20 mouse cellular contexts compared by ENCODE assay signal in genomic region chr5:122743880-122744422, GRCm38 (mm10). TPM values are rescaled to one million over a fixed set of nuclear protein-coding genes. Genes with fewer than 3 reads are reported as not detected.
DNase-seq lines count a peak whose midpoint lies in the region; ATAC-seq and TF ChIP-seq lines count a peak whose summit lies in the region.
"Had no signal": no experiment of that assay in that cellular context is flagged by ENCODE, and none has a peak within 500 bp of the region (broad histone marks: within the 10 kb centered on the region; RNA-seq: fewer than 3 reads in every experiment).

No protein-coding gene starts in this region.

- peaks cover 26% of the 10 kb centered on the region for H3K36me3 ChIP-seq in kidney, embryonic 16.5 days (ENCODE audit: insufficient read depth, low read length)
- H3K36me3 ChIP-seq in CH12.LX (replicated peaks in 1 of 2; ENCODE audit: control insufficient read depth in 1 of 2, insufficient read depth in 1 of 2, low read length in 1 of 2) = peaks cover 23 to 82% of the 10 kb centered on the region in 2 experiments
- H3K36me3 ChIP-seq in ES-E14 (ENCODE audit: control insufficient read depth, insufficient read depth, low read length, poor library complexity, severe bottlenecking) = peaks cover 11% of the 10 kb centered on the region
- H3K36me3 ChIP-seq in lung, postnatal 0 days (ENCODE audit: insufficient read depth, low read length) = peaks cover 12% of the 10 kb centered on the region; the same call in 1 of the 2 replicates

- no peak overlapping the region for H3K9ac ChIP-seq in kidney, embryonic 16.5 days (replicated peaks; ENCODE audit: low read length)
- H3K9ac ChIP-seq in CH12.LX (ENCODE audit: insufficient read depth, low read depth) = no peak overlapping the region
- H3K9ac ChIP-seq in ES-E14 (ENCODE audit: insufficient read depth, low read depth, low read length, poor library complexity, severe bottlenecking) = no peak overlapping the region; the same call in 1 of the 2 replicates
- no peak overlapping the region for H3K9ac ChIP-seq in lung, postnatal 0 days (replicated peaks; ENCODE audit: low read depth)
- H3K9ac ChIP-seq: embryonic facial prominence, embryonic 12.5 days; forebrain, embryonic 15.5 days; hindbrain, embryonic 13.5 days had no signal

- no peak for DNase-seq in kidney, adult 8-10 months
- DNase-seq in CH12.LX (ENCODE audit: extremely low read depth) (no peak), ES-E14 (ENCODE audit: low read depth, low spot score) (no peak)
- peak; percentile 56 for DNase-seq in lung, postnatal 0 days (ENCODE audit: low spot score)
- DNase-seq in spleen, postnatal 4 days (ENCODE audit: low spot score in 2 of 2) = no peak
- DNase-seq in left cerebral cortex, postnatal 25 days (ENCODE audit: low spot score in 2 of 2) = no peak
- no peak for DNase-seq in yolk sac, embryonic 10.5 days (ENCODE audit: low spot score)
- DNase-seq: adrenal gland, adult 8-10 months; adrenal gland, postnatal 36 days; cerebellum, adult 2 months; cerebellum, postnatal 10 days; gastrocnemius, postnatal 36 days; heart, adult 18-20 months; heart, postnatal 10 days had no signal

- H3K27me3 ChIP-seq in kidney, embryonic 16.5 days (ENCODE audit: insufficient read depth, low read length) = no peaks in the 10 kb centered on the region
- H3K27me3 ChIP-seq in CH12.LX (replicated peaks) = no peaks in the 10 kb centered on the region
- H3K27me3 ChIP-seq in lung, postnatal 0 days (replicated peaks; ENCODE audit: insufficient read depth, low read length) = no peaks in the 10 kb centered on the region
- H3K27me3 ChIP-seq: embryonic facial prominence, embryonic 12.5 days; forebrain, embryonic 15.5 days; hindbrain, embryonic 13.5 days had no signal

- no peak for TF ChIP-seq POLR2A in CH12.LX (IDR thresholded peaks at IDR 0.05; ENCODE audit: low read depth, low read length)

- TF ChIP-seq EP300 in CH12.LX (IDR thresholded peaks at IDR 0.05; ENCODE audit: low read length) = no peak
- no peak for TF ChIP-seq EP300 in lung, postnatal 0 days (IDR thresholded peaks at IDR 0.05)

- no peak overlapping the region for H3K4me2 ChIP-seq in kidney, embryonic 16.5 days (replicated peaks; ENCODE audit: low read depth, low read length)
- no peak overlapping the region for H3K4me2 ChIP-seq in CH12.LX (ENCODE audit: insufficient read depth, low read depth, poor library complexity, severe bottlenecking)
- no peak overlapping the region for H3K4me2 ChIP-seq in lung, postnatal 0 days (replicated peaks; ENCODE audit: low read depth, low read length)
- H3K4me2 ChIP-seq: embryonic facial prominence, embryonic 12.5 days; forebrain, embryonic 15.5 days; hindbrain, embryonic 13.5 days had no signal

- no peak for TF ChIP-seq CTCF in CH12.LX (conservative IDR thresholded peaks at IDR 0.05 in 1 of 2, IDR thresholded peaks at IDR 0.05 in 1 of 2; ENCODE audit: low read depth in 2 of 2, low read length in 2 of 2)
- TF ChIP-seq CTCF in lung, postnatal 0 days (IDR thresholded peaks at IDR 0.05) = no peak

- no peaks in the 10 kb centered on the region for H3K79me2 ChIP-seq in CH12.LX (replicated peaks; ENCODE audit: control insufficient read depth, extremely low read depth, insufficient read depth, poor library complexity, severe bottlenecking)

- 0 out of 2 replicates have a peak, but pooled peaks have one; percentile 39 for ATAC-seq in kidney, embryonic 16.5 days (ENCODE audit: low FRiP score, low TSS enrichment)
- peak; percentile 40 for ATAC-seq in lung, postnatal 0 days
- ATAC-seq: forebrain, embryonic 15.5 days; hindbrain, postnatal 0 days had no signal

- no peak for TF ChIP-seq RAD21 in CH12.LX (IDR thresholded peaks at IDR 0.05; ENCODE audit: low read depth, low read length)

- no peak overlapping the region for H3K27ac ChIP-seq in kidney, embryonic 16.5 days (ENCODE audit: low read length)
- no peak overlapping the region for H3K27ac ChIP-seq in CH12.LX (ENCODE audit: insufficient read depth, low read depth)
- no peak overlapping the region for H3K27ac ChIP-seq in ES-E14 (ENCODE audit: insufficient read depth, low read depth, low read length, poor library complexity, severe bottlenecking)
- no peak overlapping the region for H3K27ac ChIP-seq in lung, postnatal 0 days (ENCODE audit: low read length)
- H3K27ac ChIP-seq: embryonic facial prominence, embryonic 12.5 days; forebrain, embryonic 15.5 days; heart, embryonic 10.5 days; hindbrain, embryonic 13.5 days; hindbrain, postnatal 0 days had no signal

- H3K9me3 ChIP-seq in kidney, embryonic 16.5 days (ENCODE audit: low read length) = no peaks in the 10 kb centered on the region
- no peaks in the 10 kb centered on the region for H3K9me3 ChIP-seq in CH12.LX (replicated peaks; ENCODE audit: low read length)
- no peaks in the 10 kb centered on the region for H3K9me3 ChIP-seq in ES-E14 (ENCODE audit: control insufficient read depth, insufficient read depth, low read depth, low read length)
- no peaks in the 10 kb centered on the region for H3K9me3 ChIP-seq in lung, postnatal 0 days (ENCODE audit: low read length)
- H3K9me3 ChIP-seq: embryonic facial prominence, embryonic 12.5 days; forebrain, embryonic 15.5 days; heart, embryonic 10.5 days; hindbrain, embryonic 13.5 days had no signal

- intact Hi-C loops in left cerebral cortex, postnatal 25 days (cut with DNase I) = no loop called here

- H3K4me3 ChIP-seq in kidney, embryonic 16.5 days (ENCODE audit: low read length) = no peak overlapping the region
- no peak overlapping the region for H3K4me3 ChIP-seq in CH12.LX (replicated peaks in 1 of 3; ENCODE audit: low read depth in 2 of 3, low read length in 2 of 3, poor library complexity in 1 of 3)
- H3K4me3 ChIP-seq in ES-E14 (ENCODE audit: insufficient read depth in 1 of 2, low read depth in 1 of 2, low read length in 2 of 2, poor library complexity in 1 of 2, severe bottlenecking in 1 of 2) = peak overlapping the region; percentile 36 to 44; a peak in 3 of 4 replicates
- no peak overlapping the region for H3K4me3 ChIP-seq in lung, postnatal 0 days (ENCODE audit: low read depth, low read length)
- H3K4me3 ChIP-seq: embryonic facial prominence, embryonic 12.5 days; forebrain, embryonic 15.5 days; heart, embryonic 10.5 days; hindbrain, embryonic 13.5 days had no signal

- WGBS in kidney, embryonic 16.5 days = 66% methylated on average over 13 of the region's 13 CpGs
- 65% methylated on average over 13 of the region's 13 CpGs for WGBS in lung, postnatal 0 days

- H3K4me1 ChIP-seq in kidney, embryonic 16.5 days (ENCODE audit: insufficient read depth, low read length) = no peaks in the 10 kb centered on the region
- H3K4me1 ChIP-seq in CH12.LX (ENCODE audit: control insufficient read depth in 1 of 2, insufficient read depth in 2 of 2) (peaks cover 2 to 9% of the 10 kb centered on the region in 2 experiments; a peak in 1 of 4 replicates), ES-E14 (ENCODE audit: control insufficient read depth in 2 of 2, insufficient read depth in 2 of 2, low read length in 2 of 2, poor library complexity in 1 of 2) (no peaks in the 10 kb centered on the region)
- H3K4me1 ChIP-seq in lung, postnatal 0 days (ENCODE audit: insufficient read depth, low read depth, low read length) = no peaks in the 10 kb centered on the region
- H3K4me1 ChIP-seq: embryonic facial prominence, embryonic 12.5 days; forebrain, embryonic 15.5 days; heart, embryonic 10.5 days; hindbrain, embryonic 13.5 days had no signal

- dilution Hi-C loops in CH12.LX (cut with MboI; ENCODE audit: extremely low pct_ligation_motif_present, extremely low pct_unique_long_range_greater_than_20kb, low sequenced_read_pairs) = no loop called here

- in situ Hi-C loops in CH12.LX (cut with MboI; ENCODE audit: low pct_ligation_motif_present, low pct_unique_long_range_greater_than_20kb, low sequenced_read_pairs) = no loop called here
- in situ Hi-C loops in ES-E14 (cut with MboI; ENCODE audit: low sequenced_read_pairs in 2 of 2, unreplicated experiment in 2 of 2) = no loop called here

TF ChIP-seq in CH12.LX, 34 proteins besides CTCF, POLR2A, EP300 and RAD21:
- TF ChIP-seq CHD2 (IDR thresholded peaks at IDR 0.05; ENCODE audit: low read length) = no peak
- 0 out of 2 replicates have a peak, but pooled peaks have one; percentile 5 for TF ChIP-seq BHLHE40 (IDR thresholded peaks at IDR 0.05; ENCODE audit: low read depth, low read length)

TF ChIP-seq in ES-E14, 5 proteins besides CTCF, POLR2A, EP300 and RAD21:
- no peak for TF ChIP-seq ZC3H11A (IDR thresholded peaks at IDR 0.05; ENCODE audit: borderline replicate concordance, low read depth, low read length)
- TF ChIP-seq MAFK (IDR thresholded peaks at IDR 0.05; ENCODE audit: insufficient read depth, low read depth, low read length) = no peak
- no peak for TF ChIP-seq CHD2 (IDR thresholded peaks at IDR 0.05; ENCODE audit: low read depth, low read length)
- no peak for TF ChIP-seq HCFC1 (IDR thresholded peaks at IDR 0.05; ENCODE audit: borderline replicate concordance, insufficient read depth, low read length)
- no peak for TF ChIP-seq ZNF384 (IDR thresholded peaks at IDR 0.05; ENCODE audit: low read depth, low read length)

RNA-seq across cellular contexts. Expression of gene Camkk2, which starts 35.3 kb away (rescaled TPM):
- 35.6 and 44.7 TPM in 2 replicates for polyA plus RNA-seq in kidney, embryonic 16.5 days (2015; fragmentation: Nextera tagmentation; extraction: Ambion mirVana)
- total RNA-seq in CH12.LX (2012; rRNA removed) (12.3 and 13.5 TPM in 2 replicates), CH12.LX (2014; rRNA removed) (8.6 TPM in 2 replicates), ES-E14 (2012; rRNA removed) (12.7 and 16.1 TPM in 2 replicates)
- 9.4 and 12.7 TPM in 2 replicates for polyA plus RNA-seq in CH12.LX (2012; ENCODE audit: insufficient read length, low read depth)
- 29.2 and 29.6 TPM in 2 replicates for polyA plus RNA-seq in lung, postnatal 0 days (2015; fragmentation: Nextera tagmentation; extraction: Ambion mirVana)
- total RNA-seq in left cerebral cortex, postnatal 25 days (2021) = 100 to 1,000 TPM; 256 to 266 TPM

RNA-seq across cellular contexts. Expression of gene P2rx4, which starts 36.6 kb away (rescaled TPM):
- 25.0 and 26.1 TPM in 2 replicates for polyA plus RNA-seq in kidney, embryonic 16.5 days (2015; fragmentation: Nextera tagmentation; extraction: Ambion mirVana)
- total RNA-seq in CH12.LX (2012; rRNA removed) (8.2 and 11.0 TPM in 2 replicates), CH12.LX (2014; rRNA removed) (7.9 and 9.1 TPM in 2 replicates), ES-E14 (2012; rRNA removed) (7.5 and 12.6 TPM in 2 replicates)
- 15.0 and 16.7 TPM in 2 replicates for polyA plus RNA-seq in CH12.LX (2012; ENCODE audit: insufficient read length, low read depth)
- 57.8 and 61.1 TPM in 2 replicates for polyA plus RNA-seq in lung, postnatal 0 days (2015; fragmentation: Nextera tagmentation; extraction: Ambion mirVana)
- total RNA-seq in left cerebral cortex, postnatal 25 days (2021) = 10 to 100 TPM; 14.9 to 16.7 TPM

Comparison
In these comparisons a context has a peak if more than half of its experiments do, and no peak if none do; other contexts are left out.
1. H3K4me3 ChIP-seq: peak in ES-E14 (2 of 2); none in kidney, embryonic 16.5 days (single experiment), CH12.LX (0 of 3) and lung, postnatal 0 days (single experiment).
2. RNA of gene Camkk2, which starts 35.3 kb away (total RNA-seq): 256 to 266 TPM in left cerebral cortex, postnatal 25 days; 12.7 to 16.1 TPM in ES-E14 and 8.6 to 13.5 TPM in CH12.LX; every median in the first group is over 10 times any median in the second.